ENCODE assay signal across 11 mouse cellular contexts in the genomic region with DNA sequence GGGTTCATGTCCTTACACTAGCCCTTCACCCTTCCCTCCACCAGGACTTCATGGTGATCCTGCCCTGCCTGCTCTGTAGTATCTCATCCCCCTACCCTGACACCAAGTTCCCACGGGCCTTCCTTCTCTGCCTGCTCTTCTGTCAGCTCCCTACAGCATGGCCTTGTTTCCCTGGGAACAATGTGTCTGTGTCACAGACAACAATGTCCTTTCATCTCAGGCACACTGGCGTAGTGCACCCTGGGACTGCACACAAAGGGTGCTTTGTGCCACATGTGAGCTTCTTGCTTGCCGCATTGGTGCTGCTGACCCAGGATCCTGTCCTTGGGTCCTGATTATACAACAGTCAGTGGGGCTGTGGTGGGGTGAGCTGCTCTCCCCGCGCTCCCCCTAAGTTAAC. TPM values are rescaled to one million over a fixed set of nuclear protein-coding genes. Genes with fewer than 3 reads are reported as not detected.
DNase-seq lines count a peak whose midpoint lies in the region; ATAC-seq and TF ChIP-seq lines count a peak whose summit lies in the region.
"Had no signal": no experiment of that assay in that cellular context is flagged by ENCODE, and none has a peak within 500 bp of the region (broad histone marks: within the 10 kb centered on the region; RNA-seq: fewer than 3 reads in every experiment).

No protein-coding gene starts in this region.

- H3K4me2 ChIP-seq in lung, embryonic 15.5 days, result no peak overlapping the region
- peak overlapping the region; percentile 31 for H3K4me2 ChIP-seq in forebrain, embryonic 13.5 days
- H3K4me2 ChIP-seq in stomach, postnatal 0 days (replicated peaks; ENCODE audit: low read depth), result no peak overlapping the region
- H3K4me2 ChIP-seq: liver, embryonic 13.5 days had no signal

- peak overlapping the region; percentile 34; the same call in 1 of the 2 replicates for H3K27ac ChIP-seq in lung, embryonic 15.5 days
- peak overlapping the region; percentile 72 for H3K27ac ChIP-seq in forebrain, embryonic 13.5 days
- H3K27ac ChIP-seq in stomach, postnatal 0 days (replicated peaks), result no peak overlapping the region
- H3K27ac ChIP-seq: liver, embryonic 13.5 days had no signal

- no peak for TF ChIP-seq EP300 in stomach, postnatal 0 days (optimal IDR thresholded peaks at IDR 0.05)

- 57% methylated on average over 5 of the region's 5 CpGs for WGBS in lung, embryonic 15.5 days
- 5% methylated on average over 5 of the region's 5 CpGs for WGBS in forebrain, embryonic 13.5 days
- 60% methylated on average over 5 of the region's 5 CpGs for WGBS in stomach, postnatal 0 days

- H3K36me3 ChIP-seq in lung, embryonic 15.5 days, result peaks cover 37% of the 10 kb centered on the region
- peaks cover 26% of the 10 kb centered on the region for H3K36me3 ChIP-seq in forebrain, embryonic 13.5 days (ENCODE audit: poor library complexity, severe bottlenecking)
- H3K36me3 ChIP-seq in stomach, postnatal 0 days (ENCODE audit: control insufficient read depth, insufficient read depth, low read length), result peaks cover 11% of the 10 kb centered on the region; the same call in 1 of the 2 replicates

- H3K4me3 ChIP-seq in lung, embryonic 15.5 days, result no peak overlapping the region
- no peak overlapping the region for H3K4me3 ChIP-seq in forebrain, embryonic 13.5 days
- no peak overlapping the region for H3K4me3 ChIP-seq in stomach, postnatal 0 days (ENCODE audit: low read depth, low read length)
- H3K4me3 ChIP-seq: liver, embryonic 13.5 days had no signal

- peaks cover 19% of the 10 kb centered on the region for H3K4me1 ChIP-seq in lung, embryonic 15.5 days
- peaks cover 28% of the 10 kb centered on the region for H3K4me1 ChIP-seq in forebrain, embryonic 13.5 days
- no peaks in the 10 kb centered on the region for H3K4me1 ChIP-seq in stomach, postnatal 0 days (replicated peaks; ENCODE audit: control insufficient read depth, insufficient read depth)

- H3K9ac ChIP-seq in lung, embryonic 15.5 days, result no peak overlapping the region
- peak overlapping the region; percentile 50 for H3K9ac ChIP-seq in forebrain, embryonic 13.5 days
- no peak overlapping the region; the same call in 1 of the 2 replicates for H3K9ac ChIP-seq in stomach, postnatal 0 days (ENCODE audit: low read length)
- H3K9ac ChIP-seq: liver, embryonic 13.5 days had no signal

- no peak; the same call in 1 of the 2 replicates for ATAC-seq in lung, embryonic 15.5 days (ENCODE audit: borderline replicate concordance, extremely low read depth, low FRiP score, low TSS enrichment)
- ATAC-seq in forebrain, embryonic 13.5 days, result peak; percentile 87
- peak; percentile 14; the same call in 1 of the 2 replicates for ATAC-seq in stomach, postnatal 0 days (ENCODE audit: low FRiP score, low TSS enrichment)

- no peaks in the 10 kb centered on the region for H3K27me3 ChIP-seq in lung, embryonic 15.5 days
- H3K27me3 ChIP-seq in forebrain, embryonic 13.5 days, result no peaks in the 10 kb centered on the region
- H3K27me3 ChIP-seq in stomach, postnatal 0 days (ENCODE audit: control insufficient read depth, insufficient read depth, low read length), result no peaks in the 10 kb centered on the region
- H3K27me3 ChIP-seq: liver, embryonic 13.5 days had no signal

- no peaks in the 10 kb centered on the region for H3K9me3 ChIP-seq in lung, embryonic 15.5 days
- H3K9me3 ChIP-seq in forebrain, embryonic 13.5 days (replicated peaks), result no peaks in the 10 kb centered on the region
- H3K9me3 ChIP-seq in stomach, postnatal 0 days (ENCODE audit: control insufficient read depth, low read length), result no peaks in the 10 kb centered on the region
- H3K9me3 ChIP-seq: liver, embryonic 13.5 days had no signal

- DNase-seq in lung, adult 18-20 months, result no peak
- peak; percentile 83 for DNase-seq in mesoderm, embryonic 11.5 days (ENCODE audit: low read depth, low spot score)
- DNase-seq in stomach, postnatal 0 days (ENCODE audit: low spot score), result no peak
- no peak for DNase-seq in kidney, adult 11 months
- no peak for DNase-seq in spleen, adult 18-20 months
- no peak for DNase-seq in cerebellum, adult 11 months
- DNase-seq: liver, embryonic 13.5 days had no signal

- TF ChIP-seq CTCF in stomach, postnatal 0 days (IDR thresholded peaks at IDR 0.05; ENCODE audit: low read depth), result no peak

RNA-seq across cellular contexts. Expression of gene Dpm2, which starts 11.1 kb away (rescaled TPM):
- 101 and 107 TPM in 2 replicates for polyA plus RNA-seq in lung, embryonic 15.5 days (2015; fragmentation: Nextera tagmentation; extraction: Ambion mirVana)
- 127 and 129 TPM in 2 replicates for polyA plus RNA-seq in forebrain, embryonic 13.5 days (2015; fragmentation: Nextera tagmentation; extraction: Ambion mirVana)
- 87.5 and 91.8 TPM in 2 replicates for polyA plus RNA-seq in stomach, postnatal 0 days (2015; fragmentation: Nextera tagmentation; extraction: Ambion mirVana)

RNA-seq across cellular contexts. Expression of gene Pip5kl1, which starts 15.0 kb away (rescaled TPM):
- polyA plus RNA-seq in lung, embryonic 15.5 days (2015; fragmentation: Nextera tagmentation; extraction: Ambion mirVana), result 0.30 and 0.39 TPM in 2 replicates
- polyA plus RNA-seq in forebrain, embryonic 13.5 days (2015; fragmentation: Nextera tagmentation; extraction: Ambion mirVana), result 1.7 and 3.4 TPM in 2 replicates
- polyA plus RNA-seq in stomach, postnatal 0 days (2015; fragmentation: Nextera tagmentation; extraction: Ambion mirVana), result 0.08 and 0.18 TPM in 2 replicates
- polyA plus RNA-seq: heart, embryonic 14.5 days; liver, embryonic 13.5 days had no signal

RNA-seq across cellular contexts. Expression of gene 9430097D07Rik, which starts 15.9 kb away (rescaled TPM):
- polyA plus RNA-seq in lung, embryonic 15.5 days (2015; fragmentation: Nextera tagmentation; extraction: Ambion mirVana), result 0.29 TPM in 1 of 2 replicates, not detected in the other
- 0.18 and 0.39 TPM in 2 replicates for polyA plus RNA-seq in forebrain, embryonic 13.5 days (2015; fragmentation: Nextera tagmentation; extraction: Ambion mirVana)
- not detected in 2 replicates for polyA plus RNA-seq in stomach, postnatal 0 days (2015; fragmentation: Nextera tagmentation; extraction: Ambion mirVana)
- polyA plus RNA-seq: heart, embryonic 14.5 days; liver, embryonic 13.5 days; small intestine, adult 2 months had no signal

RNA-seq across cellular contexts. Expression of gene Fam102a, which starts 24.4 kb away (rescaled TPM):
- 12.3 and 12.6 TPM in 2 replicates for polyA plus RNA-seq in lung, embryonic 15.5 days (2015; fragmentation: Nextera tagmentation; extraction: Ambion mirVana)
- 4.5 and 5.2 TPM in 2 replicates for polyA plus RNA-seq in forebrain, embryonic 13.5 days (2015; fragmentation: Nextera tagmentation; extraction: Ambion mirVana)
- polyA plus RNA-seq in stomach, postnatal 0 days (2015; fragmentation: Nextera tagmentation; extraction: Ambion mirVana), result 16.6 and 20.2 TPM in 2 replicates

RNA-seq across cellular contexts. Expression of gene St6galnac4, which starts 27.3 kb away (rescaled TPM):
- polyA plus RNA-seq in lung, embryonic 15.5 days (2015; fragmentation: Nextera tagmentation; extraction: Ambion mirVana), result 25.9 and 26.1 TPM in 2 replicates
- polyA plus RNA-seq in forebrain, embryonic 13.5 days (2015; fragmentation: Nextera tagmentation; extraction: Ambion mirVana), result 14.5 and 16.5 TPM in 2 replicates
- polyA plus RNA-seq in stomach, postnatal 0 days (2015; fragmentation: Nextera tagmentation; extraction: Ambion mirVana), result 7.4 and 7.7 TPM in 2 replicates
